Mouse (Mus musculus) kidney, postnatal 14 days (tissue): Measurements from ENCODE around the gene Nsmf.

Experiments
- DNase-seq: peaks from one replicate; pipeline ENCODE4 v3.0.0; 2022; ENCODE audit warnings: mixed read lengths

Gene Nsmf

GRCm38 (mm10) chr2:25054221-25055067 lies at the start of gene Nsmf:
Nsmf (plus strand) TSS chr2:25054355.
- peak; percentile 91 for DNase-seq

- no peak for DNase-seq
Measured at GRCm38 (mm10) chr2:25006767-25007166, 47.4 kb upstream of the Nsmf start.

GRCm38 (mm10) chr2:25008250-25008649 lies 45.9 kb upstream of the Nsmf start:
- DNase-seq = no peak

GRCm38 (mm10) chr2:25022678-25023077 lies 31.5 kb upstream of the Nsmf start:
- DNase-seq = no peak

- no peak for DNase-seq
Measured at GRCm38 (mm10) chr2:25025109-25025508, 29.0 kb upstream of the Nsmf start.

- no peak for DNase-seq
Measured at GRCm38 (mm10) chr2:25034994-25035393, 19.2 kb upstream of the Nsmf start.

GRCm38 (mm10) chr2:25040089-25040488 lies 14.1 kb upstream of the Nsmf start:
- DNase-seq = no peak

- DNase-seq = no peak
Measured at GRCm38 (mm10) chr2:25050921-25051320, 3.2 kb upstream of the Nsmf start.

GRCm38 (mm10) chr2:25051450-25051849 lies 2.7 kb upstream of the Nsmf start:
- DNase-seq = no peak

- no peak for DNase-seq
Measured at GRCm38 (mm10) chr2:25053101-25053500, 1.1 kb upstream of the Nsmf start.

GRCm38 (mm10) chr2:25055068-25055405 lies 882 bp downstream of the Nsmf start:
- peak; percentile 31 for DNase-seq

- DNase-seq = no peak
Measured at GRCm38 (mm10) chr2:25055409-25056155, 1.4 kb downstream of the Nsmf start.

- DNase-seq = no peak
Measured at GRCm38 (mm10) chr2:25058926-25059325, 4.8 kb downstream of the Nsmf start.

GRCm38 (mm10) chr2:25063523-25063922 lies 9.4 kb downstream of the Nsmf start:
- no peak for DNase-seq

GRCm38 (mm10) chr2:25064285-25064684 lies 10.1 kb downstream of the Nsmf start:
- DNase-seq = no peak

GRCm38 (mm10) chr2:25065537-25065936 lies 11.4 kb downstream of the Nsmf start:
- no peak for DNase-seq

GRCm38 (mm10) chr2:25066552-25066951 lies 12.4 kb downstream of the Nsmf start:
- no peak for DNase-seq

- no peak for DNase-seq
Measured at GRCm38 (mm10) chr2:25069537-25069936, 15.4 kb downstream of the Nsmf start.

GRCm38 (mm10) chr2:25072398-25072797 lies 18.2 kb downstream of the Nsmf start:
- no peak for DNase-seq

- peak; percentile 68 for DNase-seq
Measured at GRCm38 (mm10) chr2:25075506-25075905, 21.4 kb downstream of the Nsmf start.

GRCm38 (mm10) chr2:25078967-25079366 lies 24.8 kb downstream of the Nsmf start:
- DNase-seq = peak; percentile 78

- peak; percentile 76 for DNase-seq
Measured at GRCm38 (mm10) chr2:25080076-25080475, 25.9 kb downstream of the Nsmf start, which contains the start of gene Entpd8. Entpd8 (plus strand) TSS chr2:25080304.

- DNase-seq = no peak
Measured at GRCm38 (mm10) chr2:25083697-25084096, 29.5 kb downstream of the Nsmf start.

GRCm38 (mm10) chr2:25085571-25085970 lies 31.4 kb downstream of the Nsmf start:
- no peak for DNase-seq
